Mouse (Mus musculus): ENCODE results near the gene Nfib. TPM values are rescaled to one million over a fixed set of nuclear protein-coding genes. Genes with fewer than 3 reads are reported as not detected.

Nfib gene
- total RNA-seq, 2 experiments from 2014 or later: 126 TPM

GRCm38 (mm10) chr4:82246290-82246689 lies 459.3 kb downstream of the Nfib start:
- DNase-seq: peak; percentile 62 to 86

Other genes starting within 250 kb of the Nfib start
- 10 to 100 TPM in 1 of 2 experiments, 1 to 10 TPM in 1; 9.3 to 10.0 TPM for gene Zdhhc21, start 154.2 kb upstream of the Nfib start, total RNA-seq (2021)
- not detected for gene Cer1, start 179.4 kb upstream of the Nfib start, total RNA-seq (2021)

All from heart, adult 18-20 months (tissue).